Mouse (Mus musculus) heart, postnatal 0 days (tissue): Measurements from ENCODE around the gene Atp8a1.

ENCODE experiments used
- CTCF ChIP-seq: IDR thresholded peaks from 2 replicates; pipeline ENCODE4 v1.5.1; 2016; ENCODE audit warnings: antibody characterized with exemption, control low read depth, low read depth
- EP300 ChIP-seq: IDR thresholded peaks from 2 replicates; pipeline ENCODE4 v1.6.1; 2016; ENCODE audit warnings: antibody characterized with exemption, low read depth

- no peak for TF ChIP-seq CTCF
- no peak for TF ChIP-seq EP300
Observed at GRCm38 (mm10) chr5:67854963-67855606, 7.9 kb upstream of the Atp8a1 start.
